Mouse (Mus musculus) brain, embryonic 14.5 days (tissue): Measurements from ENCODE around the gene Cyp1b1.

Experiments used
- CTCF ChIP-seq: fragments of 200-500 bp; IDR thresholded peaks from 2 replicates; pipeline ENCODE4 v1.5.1; 2012; ENCODE audit warnings: inconsistent platforms, mild to moderate bottlenecking, moderate library complexity, borderline replicate concordance; ENCODE audit not compliant: insufficient read depth, insufficient read length; ENCODE audit errors: extremely low read depth
- POLR2A ChIP-seq: fragments of 200-500 bp; IDR thresholded peaks from 2 replicates; pipeline ENCODE4 v1.6.1; 2012; ENCODE audit warnings: mild to moderate bottlenecking, inconsistent platforms, borderline replicate concordance; ENCODE audit not compliant: poor library complexity, insufficient read depth, insufficient read length, severe bottlenecking; ENCODE audit errors: extremely low read depth

DNA sequence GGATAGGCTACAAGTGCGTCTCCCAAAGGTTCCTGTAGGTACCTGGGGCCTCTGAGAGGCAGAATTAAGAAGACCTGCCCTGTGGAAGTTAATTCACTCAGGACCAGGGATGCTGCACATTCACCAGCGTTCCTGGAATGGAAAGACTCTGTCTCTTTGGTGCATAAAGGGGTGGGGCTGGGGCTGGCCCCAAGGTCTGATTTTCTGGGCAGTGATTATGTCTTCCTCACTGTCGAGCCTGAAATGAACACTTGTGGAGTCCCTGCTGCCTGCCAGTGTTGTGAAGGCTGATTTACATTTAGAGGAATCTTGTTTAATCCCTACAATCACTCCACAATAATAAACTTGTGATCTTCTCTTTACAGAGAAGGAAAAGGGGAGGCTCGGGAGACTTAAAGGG lies 18.2 kb upstream of the Cyp1b1 start:
- TF ChIP-seq POLR2A (no peak), CTCF (no peak)
